Mouse (Mus musculus) limb, embryonic 10.5 days (tissue): Measurements from ENCODE around the gene Lce1d. TPM values are rescaled to one million over a fixed set of nuclear protein-coding genes. Genes with fewer than 3 reads are reported as not detected.
"Not testable (repeated sequence)": the region's sequence is repeated elsewhere in the genome, so short reads cannot be mapped to it uniquely, and the experiment has no call there.

Experiments used
- DNase-seq: peaks from one replicate; pipeline ENCODE4 v3.0.0-alpha.2; 2017; ENCODE audit warnings: low spot score
- H3K27ac ChIP-seq: fragments of 300-500 bp; sonication (generic); 2 replicates; pipeline ENCODE4 v1.5.1; 2016; ENCODE audit warnings: mild to moderate bottlenecking
- H3K27me3 ChIP-seq: fragments of 300-500 bp; sonication (generic); 2 replicates; pipeline ENCODE4 v1.6.1; 2016; ENCODE audit warnings: low read depth, mild to moderate bottlenecking; ENCODE audit not compliant: poor library complexity, severe bottlenecking
- H3K36me3 ChIP-seq: fragments of 300-500 bp; sonication (generic); 2 replicates; pipeline ENCODE4 v1.6.1; 2016; ENCODE audit warnings: mild to moderate bottlenecking, moderate library complexity
- H3K4me1 ChIP-seq: fragments of 300-500 bp; sonication (generic); 2 replicates; pipeline ENCODE4 v1.6.1; 2016
- H3K4me3 ChIP-seq: fragments of 300-500 bp; sonication (generic); 2 replicates; pipeline ENCODE4 v1.5.1; 2016; ENCODE audit warnings: mild to moderate bottlenecking, moderate library complexity
- H3K9me3 ChIP-seq: fragments of 300-500 bp; sonication (generic); replicated peaks from 2 replicates; pipeline ENCODE4 v1.6.1; 2016; ENCODE audit warnings: mild to moderate bottlenecking
- WGBS: fragments of 180-500 bp; shearing (Covaris S2); methylation state at CpG from one replicate; pipeline ENCODE4 v1.1.7; 2016; 5-methylcytosine and 5-hydroxymethylcytosine counted together
- polyA plus RNA-seq: library from polyadenylated mRNA; unstranded; fragments of >200 nt; fragmentation: Nextera tagmentation; extraction: Ambion mirVana; gene quantifications from 2 replicates; pipeline ENCODE4 v1.2.1, GENCODE M21; 2016

Gene Lce1d
- not detected in 2 replicates for polyA plus RNA-seq

DNA sequence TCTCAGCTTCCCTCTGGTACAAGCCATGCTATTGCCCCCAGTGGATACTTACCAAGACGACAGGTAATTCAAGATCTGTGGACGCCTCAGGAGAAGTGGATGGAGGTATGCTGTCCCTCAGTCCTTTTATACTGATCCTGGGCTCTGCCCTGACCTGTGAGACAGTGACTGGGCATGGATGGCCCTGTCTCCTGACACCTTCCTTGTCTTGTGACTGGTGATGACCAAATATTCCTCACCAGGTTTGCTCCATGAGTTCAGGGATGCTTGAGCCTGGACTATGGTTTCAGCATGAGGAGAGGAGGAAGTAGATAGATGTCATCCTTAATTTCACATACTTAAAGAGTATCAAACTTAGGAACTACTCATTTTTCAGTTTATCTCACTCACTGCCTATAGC lies at the start of gene Lce1d:
Lce1d (minus strand) TSS at position 101 of the 400 bp plus-strand sequence.
- Histone ChIP-seq H3K4me3 (no peak within 1 kb of the TSS), H3K36me3 (no peaks in the 10 kb centered on the region), H3K27me3 (no peaks in the 10 kb centered on the region), H3K4me1 (no peaks in the 10 kb centered on the region), H3K9me3 (no peaks in the 10 kb centered on the region), H3K27ac (no peak within 1 kb of the TSS)
- no peak for DNase-seq
- WGBS, result 64% methylated on average over 2 of the region's 2 CpGs

DNA sequence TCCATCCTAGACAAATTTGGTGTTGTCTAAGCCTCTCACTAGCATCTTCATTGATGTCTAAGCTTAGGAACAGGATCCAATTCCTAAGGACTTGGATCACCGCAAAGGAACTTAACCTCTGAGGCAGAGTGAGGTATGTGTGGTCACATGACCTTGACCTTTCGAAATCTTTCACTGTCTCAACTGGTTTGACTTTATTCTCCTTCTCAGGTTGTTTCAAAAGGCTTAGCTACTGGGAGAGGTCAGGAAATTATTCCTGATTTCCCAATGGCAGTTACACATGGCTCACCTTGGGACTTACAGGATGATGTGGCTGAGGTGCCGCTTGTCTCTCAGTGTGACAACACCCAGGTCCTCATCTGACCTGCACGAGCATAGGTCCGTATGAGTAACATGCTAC lies 35.6 kb upstream of the Lce1d start:
- Histone ChIP-seq H3K27me3 (no peaks in the 10 kb centered on the region), H3K4me3 (no peak overlapping the region), H3K27ac (no peak overlapping the region), H3K4me1 (no peaks in the 10 kb centered on the region), H3K36me3 (no peaks in the 10 kb centered on the region), H3K9me3 (no peaks in the 10 kb centered on the region)
- WGBS, result 88% methylated on average over 5 of the region's 5 CpGs
- no peak for DNase-seq

DNA sequence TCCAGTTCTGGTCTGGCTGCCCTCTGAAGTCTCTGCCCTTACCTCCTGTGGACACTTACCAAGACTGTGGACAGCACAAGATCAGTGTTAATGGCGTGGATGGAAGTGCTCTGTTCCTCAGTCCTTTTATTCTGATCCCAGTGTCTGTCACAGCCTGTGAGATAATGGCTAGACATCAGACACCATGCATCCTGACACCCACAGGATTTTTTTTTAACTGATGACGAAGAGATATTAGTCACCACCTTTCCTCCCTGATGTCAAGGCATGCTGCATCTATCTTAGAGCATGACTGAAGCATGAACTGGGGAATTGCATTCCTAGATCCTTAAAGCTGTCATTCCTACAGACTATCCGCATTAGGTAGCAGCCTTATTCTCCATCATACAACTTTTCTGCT lies 33.2 kb upstream of the Lce1d start, which contains the start of gene Lce1f:
Lce1f (minus strand) TSS at position 101 of the 400 bp plus-strand sequence.
- no peak within 1 kb of the TSS for H3K27ac ChIP-seq
- 80% methylated on average over 3 of the region's 3 CpGs for WGBS
- no peaks in the 10 kb centered on the region for H3K4me1 ChIP-seq
- H3K4me3 ChIP-seq, result no peak within 1 kb of the TSS
- no peaks in the 10 kb centered on the region for H3K36me3 ChIP-seq
- no peaks in the 10 kb centered on the region for H3K27me3 ChIP-seq
- no peak for DNase-seq
- no peaks in the 10 kb centered on the region for H3K9me3 ChIP-seq

DNA sequence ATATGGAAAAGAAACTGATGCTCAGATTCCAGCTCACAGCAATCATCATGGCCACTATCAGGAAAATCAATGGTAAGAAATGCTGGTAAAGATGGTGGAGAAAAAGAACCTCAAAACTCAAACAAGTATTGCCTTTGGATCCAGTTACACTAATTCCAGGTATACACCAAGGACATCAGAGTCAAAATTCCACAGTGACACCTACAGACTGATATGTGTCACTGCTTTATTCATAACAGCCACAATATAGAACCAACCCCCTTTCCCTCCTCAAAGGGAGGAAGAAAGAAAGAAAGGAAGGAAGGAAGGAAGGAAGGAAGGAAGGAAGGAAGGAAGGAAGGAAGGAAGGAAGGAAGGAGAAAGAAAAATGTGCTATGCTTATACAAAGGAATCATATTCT lies 28.1 kb upstream of the Lce1d start:
- no peak overlapping the region for H3K4me3 ChIP-seq
- H3K27me3 ChIP-seq, result no peaks in the 10 kb centered on the region
- H3K4me1 ChIP-seq, result no peaks in the 10 kb centered on the region
- H3K27ac ChIP-seq, result no peak overlapping the region
- H3K36me3 ChIP-seq, result no peaks in the 10 kb centered on the region
- DNase-seq, result no peak
- H3K9me3 ChIP-seq, result no peaks in the 10 kb centered on the region

DNA sequence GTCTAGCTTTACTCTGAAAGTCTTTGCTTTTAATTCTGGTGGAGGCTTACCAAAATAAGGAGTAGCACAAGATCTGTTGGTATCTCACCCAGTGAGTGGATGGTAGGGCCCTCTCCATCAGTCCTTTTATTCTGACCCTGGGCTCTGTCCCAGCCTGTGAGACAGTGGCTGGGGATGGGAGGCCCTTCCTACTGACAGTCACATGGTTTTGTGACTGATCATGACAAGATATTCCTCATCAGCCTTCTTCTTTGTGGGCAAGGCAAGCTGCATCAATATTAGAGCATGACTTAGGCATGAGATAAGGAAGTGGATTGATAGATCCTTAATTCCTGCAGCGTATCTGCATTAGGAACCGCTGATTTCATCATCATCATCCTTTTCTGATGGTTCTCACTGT lies 22.0 kb upstream of the Lce1d start, which contains the start of gene Lce1e:
Lce1e (minus strand) TSS at position 101 of the 400 bp plus-strand sequence.
- WGBS, result 88% methylated on average over 2 of the region's 2 CpGs
- H3K27ac ChIP-seq, result no peak within 1 kb of the TSS

DNA sequence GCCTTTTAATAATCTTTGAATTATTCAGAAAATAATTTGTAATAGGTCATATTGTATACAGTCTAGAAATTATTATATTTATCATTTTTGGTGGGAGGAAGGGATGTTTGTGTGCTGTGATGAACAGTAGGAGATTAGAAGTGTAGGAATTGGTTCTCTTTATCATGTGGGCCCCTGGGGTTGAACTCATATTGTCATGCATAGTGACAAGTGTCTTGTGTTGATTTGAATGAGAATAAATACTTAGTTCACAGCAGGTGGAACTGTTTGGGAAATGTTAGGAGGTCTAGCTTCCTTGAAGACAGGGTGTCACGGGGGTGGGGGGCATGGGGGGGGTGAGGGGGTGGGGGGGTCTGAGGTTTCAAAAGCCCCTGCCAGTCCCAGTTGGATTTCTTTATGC lies 7.6 kb upstream of the Lce1d start:
- no peaks in the 10 kb centered on the region for H3K27me3 ChIP-seq
- DNase-seq, result no peak

More for the DNA sequence above, 22.0 kb upstream of the Lce1d start, which contains the start of gene Lce1e:
- Histone ChIP-seq H3K9me3 (no peaks in the 10 kb centered on the region), H3K4me1 (no peaks in the 10 kb centered on the region), H3K27me3 (no peaks in the 10 kb centered on the region), H3K4me3 (no peak within 1 kb of the TSS), H3K36me3 (no peaks in the 10 kb centered on the region)
- DNase-seq, result no peak

DNA sequence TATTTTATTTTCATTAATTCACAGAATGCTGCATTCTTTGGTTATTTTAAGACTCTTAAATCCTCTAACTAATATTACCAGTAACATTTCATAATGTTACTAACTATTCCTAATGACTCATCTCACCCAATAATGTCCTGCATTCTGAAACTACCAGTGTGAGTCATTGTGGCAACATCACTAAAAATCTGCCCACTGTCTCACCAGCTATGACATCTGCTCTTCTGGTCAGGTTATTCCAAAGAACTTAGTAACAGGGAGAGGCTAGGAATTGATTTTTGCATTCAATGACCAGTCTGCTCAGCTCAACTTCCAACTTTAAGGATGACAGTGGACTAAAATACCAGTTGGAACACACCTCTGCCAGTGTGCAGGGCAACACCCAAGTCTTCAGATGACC lies 4.7 kb upstream of the Lce1d start:
- no peaks in the 10 kb centered on the region for H3K36me3 ChIP-seq
- no peaks in the 10 kb centered on the region for H3K27me3 ChIP-seq
- H3K4me1 ChIP-seq, result no peaks in the 10 kb centered on the region
- no peaks in the 10 kb centered on the region for H3K9me3 ChIP-seq
- no peak overlapping the region for H3K27ac ChIP-seq
- DNase-seq, result no peak
- no peak overlapping the region for H3K4me3 ChIP-seq

More for the DNA sequence above, 7.6 kb upstream of the Lce1d start:
- WGBS, result 50% methylated on average over 1 of the region's 1 CpGs
- H3K27ac ChIP-seq, result no peak overlapping the region
- no peak overlapping the region for H3K4me3 ChIP-seq
- no peaks in the 10 kb centered on the region for H3K9me3 ChIP-seq
- H3K4me1 ChIP-seq, result no peaks in the 10 kb centered on the region
- no peaks in the 10 kb centered on the region for H3K36me3 ChIP-seq

DNA sequence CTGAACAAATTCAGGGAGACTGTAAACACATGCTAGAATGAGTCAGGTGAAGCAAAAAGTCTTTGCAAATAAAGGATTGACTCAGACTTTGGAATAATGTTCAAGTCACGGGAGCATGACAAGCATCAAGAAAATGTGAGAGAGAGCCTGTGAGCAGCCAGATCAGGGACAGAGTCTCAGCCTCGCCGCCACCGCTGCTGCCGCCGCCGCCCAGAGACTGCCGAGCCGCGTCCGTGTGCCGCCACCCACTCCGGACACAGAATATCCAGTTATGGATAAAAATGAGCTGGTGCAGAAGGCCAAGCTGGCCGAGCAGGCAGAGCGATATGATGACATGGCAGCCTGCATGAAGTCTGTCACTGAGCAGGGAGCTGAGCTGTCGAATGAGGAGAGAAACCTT lies 2.1 kb upstream of the Lce1d start:
- not testable (repeated sequence) for H3K36me3 ChIP-seq, H3K27ac ChIP-seq

DNA sequence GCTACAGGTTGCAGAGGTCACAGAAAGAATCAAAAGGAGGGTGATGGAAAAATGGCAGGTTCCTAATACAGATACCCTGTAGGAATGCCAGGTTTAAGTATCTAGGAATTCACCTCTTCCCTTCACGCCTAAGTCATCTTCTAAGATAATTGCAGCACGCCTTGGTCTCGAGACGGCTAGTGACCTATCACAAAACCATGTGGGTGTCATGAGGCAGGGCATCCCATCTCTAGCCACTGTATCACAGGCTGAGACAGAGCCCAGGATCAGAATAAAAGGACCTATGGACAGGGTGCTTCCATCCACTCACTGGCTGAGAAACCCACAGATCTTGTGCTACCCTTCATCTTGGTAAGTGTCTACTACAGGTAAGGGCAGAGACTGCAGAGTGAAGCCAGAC lies 8.1 kb downstream of the Lce1d start, which contains the start of gene Lce1c:
Lce1c (plus strand) TSS at position 301 of the 400 bp plus-strand sequence.
- Histone ChIP-seq H3K9me3 (no peaks in the 10 kb centered on the region), H3K4me1 (no peaks in the 10 kb centered on the region), H3K4me3 (no peak within 1 kb of the TSS), H3K27ac (no peak within 1 kb of the TSS), H3K27me3 (no peaks in the 10 kb centered on the region), H3K36me3 (no peaks in the 10 kb centered on the region)
- no peak for DNase-seq
- 82% methylated on average over 4 of the region's 4 CpGs for whole genome bisulfite sequencing

More for the DNA sequence above, 2.1 kb upstream of the Lce1d start:
- H3K4me1 ChIP-seq, DNase-seq, H3K9me3 ChIP-seq, H3K4me3 ChIP-seq, H3K27me3 ChIP-seq: not testable (repeated sequence)
- 76% methylated on average over 16 of the region's 16 CpGs for WGBS

DNA sequence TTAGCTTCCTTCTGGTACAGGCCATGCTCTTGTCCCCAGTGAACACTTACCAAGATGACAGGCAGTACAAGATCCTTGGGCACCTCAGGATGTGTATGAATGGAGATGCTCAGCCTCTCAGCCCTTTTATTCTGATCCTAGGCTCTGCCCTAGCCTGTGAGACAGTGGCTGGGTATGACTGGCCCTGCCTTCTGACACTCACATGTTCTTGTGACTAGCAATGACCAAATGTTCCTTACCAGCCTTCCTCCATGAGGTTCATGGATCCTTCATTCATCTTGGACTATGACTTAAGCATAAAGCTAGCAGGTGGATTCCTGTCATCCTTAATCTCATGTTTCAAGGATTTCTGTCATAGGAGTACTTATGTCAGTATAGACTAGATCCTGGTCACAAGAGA lies 16.8 kb downstream of the Lce1d start, which contains the start of gene Lce1a2:
Lce1a2 (minus strand) TSS at position 101 of the 400 bp plus-strand sequence.
- Histone ChIP-seq H3K4me3 (no peak within 1 kb of the TSS), H3K4me1 (no peaks in the 10 kb centered on the region), H3K27me3 (no peaks in the 10 kb centered on the region), H3K27ac (no peak within 1 kb of the TSS), H3K9me3 (no peaks in the 10 kb centered on the region), H3K36me3 (no peaks in the 10 kb centered on the region)
- DNase-seq, result no peak

DNA sequence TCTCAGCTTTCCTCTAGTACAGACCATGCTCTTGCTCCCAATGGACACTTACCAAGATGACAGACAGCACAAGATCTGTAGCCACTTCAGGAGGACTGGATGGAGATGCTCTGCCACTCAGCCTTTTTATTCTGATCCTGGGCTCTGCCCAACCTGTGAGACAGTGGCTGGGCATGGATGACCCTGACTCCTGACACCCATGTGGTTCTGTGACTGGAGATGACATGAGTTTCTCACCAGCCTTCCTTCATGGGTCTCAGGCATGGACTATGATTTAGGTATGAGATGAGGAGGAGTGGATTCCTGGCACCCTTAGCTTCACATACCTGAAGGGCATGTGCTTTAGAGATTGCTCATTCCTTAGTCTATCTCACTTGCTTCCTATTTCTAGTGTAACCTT lies 30.2 kb downstream of the Lce1d start, which contains the start of gene Lce1b:
Lce1b (minus strand) TSS at position 101 of the 400 bp plus-strand sequence.
- no peaks in the 10 kb centered on the region for H3K27me3 ChIP-seq
- no peaks in the 10 kb centered on the region for H3K9me3 ChIP-seq
- no peak within 1 kb of the TSS for H3K4me3 ChIP-seq
- no peak within 1 kb of the TSS for H3K27ac ChIP-seq
- no peak for DNase-seq
- no peaks in the 10 kb centered on the region for H3K4me1 ChIP-seq
- no peaks in the 10 kb centered on the region for H3K36me3 ChIP-seq

DNA sequence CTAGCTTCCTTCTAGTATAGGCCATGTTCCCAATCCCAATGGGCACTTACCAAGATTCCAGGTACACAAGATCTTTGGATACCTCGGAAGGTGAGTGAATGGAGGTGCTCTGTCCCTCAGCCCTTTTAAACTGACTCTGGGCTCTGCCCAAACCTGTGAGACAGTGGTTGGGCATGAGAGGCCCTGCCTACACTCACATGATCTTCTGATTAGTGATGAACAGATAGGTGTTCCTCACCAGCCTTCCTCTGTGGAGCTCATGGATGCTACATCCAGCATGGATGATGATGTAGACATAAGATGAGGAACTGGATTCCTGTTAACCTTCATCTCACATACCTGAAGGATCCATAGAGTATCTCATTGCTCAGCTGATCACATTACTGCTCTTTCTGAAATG lies 38.8 kb downstream of the Lce1d start, which contains the start of gene Lce1a1:
Lce1a1 (minus strand) TSS at position 101 of the 400 bp plus-strand sequence.
- no peak for DNase-seq
- H3K27ac ChIP-seq, result no peak within 1 kb of the TSS
- no peaks in the 10 kb centered on the region for H3K27me3 ChIP-seq
- H3K36me3 ChIP-seq, result no peaks in the 10 kb centered on the region
- WGBS, result 91% methylated on average over 1 of the region's 1 CpGs
- H3K4me1 ChIP-seq, result no peaks in the 10 kb centered on the region
- H3K9me3 ChIP-seq, result no peaks in the 10 kb centered on the region
- H3K4me3 ChIP-seq, result no peak within 1 kb of the TSS

DNA sequence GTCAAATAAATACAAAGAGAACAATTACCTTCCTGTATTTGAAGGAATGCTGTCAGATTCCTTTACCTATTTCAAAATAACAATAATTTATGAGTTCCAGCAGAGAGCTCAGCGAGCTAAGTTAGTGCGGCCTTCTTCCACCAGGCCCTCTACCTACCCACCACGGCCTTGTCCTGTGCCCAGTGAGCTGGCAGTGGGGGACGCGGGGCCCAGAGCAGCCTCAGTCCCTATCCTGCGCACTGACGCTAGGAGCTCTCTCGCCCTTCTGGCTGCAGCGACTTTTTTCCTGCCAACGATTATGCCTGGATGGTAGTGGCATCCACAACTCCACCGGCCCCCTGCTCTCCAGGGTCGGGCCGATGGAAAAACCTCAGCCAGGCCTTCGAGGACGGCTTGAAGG lies 47.2 kb downstream of the Lce1d start:
- Histone ChIP-seq H3K4me1 (no peaks in the 10 kb centered on the region), H3K9me3 (no peaks in the 10 kb centered on the region), H3K27ac (no peak overlapping the region), H3K36me3 (no peaks in the 10 kb centered on the region), H3K27me3 (no peaks in the 10 kb centered on the region), H3K4me3 (no peak overlapping the region)
- WGBS, result 91% methylated on average over 15 of the region's 15 CpGs
- no peak for DNase-seq

DNA sequence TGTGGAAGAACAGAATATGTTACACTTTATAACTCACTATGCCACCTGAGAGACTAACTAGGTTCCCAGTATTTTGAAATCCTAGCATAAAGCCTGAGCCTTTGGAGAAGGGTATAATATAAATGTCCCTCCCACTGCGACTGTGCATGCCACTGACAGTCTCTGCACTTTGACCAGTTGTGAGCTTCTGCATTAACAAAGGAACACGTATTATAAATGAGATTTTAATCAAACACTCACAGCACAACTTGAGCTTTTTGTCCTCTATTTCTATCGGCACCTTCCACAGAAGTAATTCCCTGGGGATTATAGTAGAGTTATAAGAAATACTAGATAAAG lies 48.4 kb downstream of the Lce1d start:
- H3K4me1 ChIP-seq, result no peaks in the 10 kb centered on the region
- H3K27ac ChIP-seq, result no peak overlapping the region
- WGBS, result 86% methylated on average over 3 of the region's 3 CpGs

More for the DNA sequence above, 48.4 kb downstream of the Lce1d start:
- Histone ChIP-seq H3K27me3 (no peaks in the 10 kb centered on the region), H3K4me3 (no peak overlapping the region), H3K36me3 (no peaks in the 10 kb centered on the region), H3K9me3 (no peaks in the 10 kb centered on the region)
- no peak for DNase-seq
